Mouse (Mus musculus) limb, embryonic 10.5 days (tissue): Measurements from ENCODE around the gene Bglap3. TPM values are rescaled to one million over a fixed set of nuclear protein-coding genes. Genes with fewer than 3 reads are reported as not detected.

Experiments used
- polyA plus RNA-seq: library from polyadenylated mRNA; unstranded; fragments of >200 nt; fragmentation: Nextera tagmentation; extraction: Ambion mirVana; gene quantifications from 2 replicates; pipeline ENCODE4 v1.2.1, GENCODE M21; 2016

Gene Bglap3
- polyA plus RNA-seq, 1 experiment from 2014 or later: 0.09 TPM

Other genes starting within 250 kb of the Bglap3 start
- gene Mef2d, start 230.4 kb downstream of the Bglap3 start, polyA plus RNA-seq: 12.3 and 14.0 TPM in 2 replicates
- gene Rhbg, start 118.0 kb downstream of the Bglap3 start, polyA plus RNA-seq: 0.18 and 0.34 TPM in 2 replicates
- gene Gm38392, start 85.5 kb downstream of the Bglap3 start, polyA plus RNA-seq: 0.26 TPM in 1 of 2 replicates, not detected in the other
- gene Tsacc, start 75.7 kb downstream of the Bglap3 start, polyA plus RNA-seq: 14.0 and 15.4 TPM in 2 replicates
- 834 and 987 TPM in 2 replicates for gene Cct3, start 75.6 kb downstream of the Bglap3 start, polyA plus RNA-seq
- 138 and 142 TPM in 2 replicates for gene Glmp, start 47.7 kb downstream of the Bglap3 start, polyA plus RNA-seq
- gene Tmem79, start 36.6 kb downstream of the Bglap3 start, polyA plus RNA-seq: 2.9 and 3.3 TPM in 2 replicates
- 94.1 and 94.8 TPM in 2 replicates for gene Smg5, start 36.5 kb downstream of the Bglap3 start, polyA plus RNA-seq
- 0.83 and 1.6 TPM in 2 replicates for gene Paqr6, start 8.2 kb downstream of the Bglap3 start, polyA plus RNA-seq
- not detected in 2 replicates for gene Bglap2, start 6.0 kb upstream of the Bglap3 start, polyA plus RNA-seq
- 0.79 TPM in 1 of 2 replicates, not detected in the other for gene Bglap, start 11.7 kb upstream of the Bglap3 start, polyA plus RNA-seq
- gene Pmf1, start 37.6 kb upstream of the Bglap3 start, polyA plus RNA-seq: 197 and 220 TPM in 2 replicates
- 16.7 and 18.0 TPM in 2 replicates for gene Slc25a44, start 52.4 kb upstream of the Bglap3 start, polyA plus RNA-seq
- 4.7 and 6.7 TPM in 2 replicates for gene Sema4a, start 88.4 kb upstream of the Bglap3 start, polyA plus RNA-seq
- 9.2 and 14.5 TPM in 2 replicates for gene Lmna, start 137.2 kb upstream of the Bglap3 start, polyA plus RNA-seq
- gene Mex3a, start 159.7 kb upstream of the Bglap3 start, polyA plus RNA-seq: 28.9 and 34.8 TPM in 2 replicates
- 1.7 and 3.7 TPM in 2 replicates for gene Rab25, start 175.6 kb upstream of the Bglap3 start, polyA plus RNA-seq
- gene Lamtor2, start 180.3 kb upstream of the Bglap3 start, polyA plus RNA-seq: 151 and 159 TPM in 2 replicates
- gene Ubqln4, start 181.0 kb upstream of the Bglap3 start, polyA plus RNA-seq: 78.8 and 79.5 TPM in 2 replicates
- gene Ssr2, start 203.1 kb upstream of the Bglap3 start, polyA plus RNA-seq: 199 and 202 TPM in 2 replicates
- gene Arhgef2, start 233.2 kb upstream of the Bglap3 start, polyA plus RNA-seq: 103 and 119 TPM in 2 replicates